Mouse (Mus musculus): Measurements from ENCODE around the gene Dimt1.

Dimt1 gene

DNA sequence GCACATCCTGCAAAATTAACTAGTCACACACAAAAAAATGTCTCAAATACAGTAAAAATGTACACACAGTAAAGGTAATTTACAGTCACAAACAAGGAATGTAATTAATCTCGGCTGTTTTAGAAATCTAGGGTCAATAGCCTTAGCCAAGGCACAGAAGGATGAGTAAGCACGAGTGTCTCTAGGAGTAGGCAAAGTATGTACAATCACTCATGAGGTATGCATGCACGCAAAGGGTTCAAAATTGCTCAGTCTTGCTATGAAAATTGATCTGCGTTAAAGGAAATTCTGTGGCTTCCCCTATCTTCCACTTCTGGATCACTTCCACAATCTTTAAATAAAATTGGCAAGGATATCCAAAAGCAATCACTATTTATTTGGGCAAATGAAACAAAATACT is 14.6 kb downstream of the Dimt1 start:
- WGBS, result 82% methylated on average over 4 of the region's 4 CpGs

DNA sequence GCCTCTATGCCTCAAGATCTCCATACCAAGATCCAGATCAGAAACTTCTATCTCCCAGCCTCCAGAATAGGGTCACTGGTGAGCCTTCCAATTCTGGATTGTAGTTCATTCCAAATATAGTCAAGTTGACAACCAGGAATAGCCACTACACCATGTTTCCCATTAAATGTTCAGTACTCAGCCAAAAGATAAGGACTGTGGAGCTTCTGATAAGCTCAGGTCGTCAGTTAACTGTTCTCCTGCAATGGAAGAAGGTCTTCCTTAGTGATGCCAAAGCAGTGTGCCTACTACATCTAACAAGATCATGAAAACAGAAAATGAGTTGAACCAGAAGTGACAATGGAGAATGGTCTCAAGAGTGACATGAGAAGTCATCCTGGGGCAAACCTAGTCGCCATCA is 50.0 kb downstream of the Dimt1 start:
- WGBS, result 84% methylated on average over 2 of the region's 2 CpGs

GRCm38 (mm10) chr13:106997557-106997956 is 50.6 kb downstream of the Dimt1 start:
- WGBS, result 89% methylated on average over 4 of the region's 4 CpGs

DNA sequence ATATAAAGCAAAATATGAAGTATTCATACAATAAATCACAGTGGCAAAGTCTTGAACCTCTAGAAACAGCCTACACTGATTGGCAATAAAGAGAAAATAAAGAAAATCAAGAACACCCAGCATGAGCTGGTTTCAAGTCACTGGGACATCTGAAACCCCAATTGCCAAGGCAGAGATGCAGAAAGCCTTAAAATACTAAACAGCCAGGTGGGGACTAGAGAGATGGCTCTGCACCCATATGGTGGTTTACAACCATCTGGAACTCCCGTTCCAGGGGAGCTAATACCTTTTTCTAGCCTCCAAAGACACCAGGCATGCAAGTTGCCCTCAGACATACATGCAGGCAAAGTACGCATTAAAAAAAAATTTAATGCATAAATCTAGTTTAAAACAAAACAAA is 51.1 kb downstream of the Dimt1 start:
- 68% methylated on average over 2 of the region's 2 CpGs for WGBS

DNA sequence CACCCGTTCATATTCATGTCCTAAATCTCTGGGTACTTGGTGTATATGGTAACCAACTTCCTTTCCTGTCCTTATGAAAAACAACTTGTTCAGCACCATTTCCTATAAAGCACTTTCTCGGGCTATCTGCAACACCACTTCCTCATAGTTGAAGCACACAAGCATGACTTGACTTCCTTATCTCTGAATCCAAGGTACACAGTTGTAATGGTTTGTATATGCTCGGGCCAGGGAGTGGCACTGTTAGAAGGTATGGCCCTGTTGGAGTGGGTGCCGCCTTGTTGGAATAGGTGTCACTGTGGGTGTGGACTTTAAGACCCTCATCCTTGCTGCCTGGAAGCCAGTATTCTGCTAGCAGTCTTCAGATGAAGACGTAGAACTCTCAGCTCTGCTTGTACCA is 51.7 kb downstream of the Dimt1 start:
- 81% methylated on average over 5 of the region's 5 CpGs for WGBS

DNA sequence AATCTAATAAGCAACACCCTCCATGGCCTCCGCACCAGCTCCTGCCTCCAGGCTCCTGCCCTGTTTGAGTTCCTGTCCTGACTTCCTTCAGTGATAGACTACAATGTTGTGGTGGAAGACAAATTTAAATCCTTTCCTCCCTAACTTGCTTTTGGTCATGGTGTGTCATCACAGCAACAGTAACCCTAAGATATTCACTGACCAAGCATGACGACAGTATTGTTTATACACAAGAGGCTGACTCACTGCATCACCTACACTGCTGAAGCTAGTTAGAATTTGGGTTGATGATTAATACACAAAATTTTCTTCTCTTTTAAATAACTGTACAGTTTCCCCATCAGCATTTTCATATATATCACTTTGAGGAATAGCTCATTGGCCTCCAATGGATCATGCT is 56.3 kb downstream of the Dimt1 start:
- 73% methylated on average over 2 of the region's 2 CpGs for WGBS

DNA sequence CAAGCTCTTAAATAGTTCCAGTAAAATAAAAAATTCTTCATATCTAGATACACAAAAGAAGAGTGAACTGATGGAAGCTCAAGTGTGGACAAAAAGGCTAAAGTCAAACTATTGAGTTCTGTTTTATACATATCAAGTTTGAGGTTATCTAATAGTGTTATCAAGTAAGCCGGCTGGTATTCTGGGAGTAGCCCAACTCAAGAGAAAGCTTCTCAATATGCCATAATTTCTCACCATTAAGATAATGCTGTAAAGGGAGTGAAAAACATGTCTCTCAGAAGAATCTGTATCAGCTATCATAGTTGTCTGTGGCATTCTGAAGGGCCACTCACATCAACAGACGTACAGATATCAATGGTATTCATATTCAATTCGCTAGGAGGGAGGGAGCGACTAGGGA is 61.2 kb downstream of the Dimt1 start:
- 80% methylated on average over 4 of the region's 4 CpGs for WGBS

All from cerebral cortex, adult 2 months (tissue).